Mouse (Mus musculus): ENCODE data around the gene Olfr70. TPM values are rescaled to one million over a fixed set of nuclear protein-coding genes. Genes with fewer than 3 reads are reported as not detected.

Gene Olfr70
- total and polyA plus RNA-seq, 3 experiments = not detected

DNA sequence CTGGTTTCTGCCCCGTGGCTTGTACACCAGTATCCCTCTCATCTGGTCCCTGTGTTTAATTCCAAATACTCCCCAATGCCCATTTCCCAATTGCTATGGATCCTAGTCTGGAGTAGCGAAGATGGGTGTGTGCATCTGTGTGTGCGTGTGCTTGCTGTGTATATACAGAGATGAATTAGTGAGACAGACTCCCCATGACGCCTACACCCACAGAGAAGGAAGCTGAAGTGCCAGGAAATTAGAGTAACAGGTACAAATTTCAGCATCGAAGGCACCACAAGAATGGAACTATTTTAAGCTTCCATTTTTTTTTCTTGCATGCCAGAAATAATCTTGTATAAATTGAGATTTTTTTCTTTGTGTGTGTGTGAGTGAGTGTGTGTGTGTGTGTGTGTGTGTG lies 9.6 kb downstream of the Olfr70 start:
- no peak overlapping the region for H3K9ac ChIP-seq (ENCODE audit: insufficient read depth, low read depth)
- H3K36me3 ChIP-seq (replicated peaks in 1 of 2; ENCODE audit: control insufficient read depth in 1 of 2, insufficient read depth in 1 of 2, low read length in 1 of 2) = no peaks in the 10 kb centered on the region
- TF ChIP-seq ZKSCAN1 (IDR thresholded peaks at IDR 0.05; ENCODE audit: borderline replicate concordance, low read depth, low read length) = no peak
- TF ChIP-seq MAFK (IDR thresholded peaks at IDR 0.05; ENCODE audit: insufficient replicate concordance, low read length) = no peak
- TF ChIP-seq MXI1 (IDR thresholded peaks at IDR 0.05; ENCODE audit: low read depth, low read length) = no peak
- no peak for TF ChIP-seq SMC3 (IDR thresholded peaks at IDR 0.05; ENCODE audit: low read depth, low read length)
- TF ChIP-seq ZNF384 (IDR thresholded peaks at IDR 0.05; ENCODE audit: low read depth, low read length) = no peak
- TF ChIP-seq JUND (conservative IDR thresholded peaks at IDR 0.05; ENCODE audit: low read depth, low read length) = no peak
- no peak for TF ChIP-seq PAX5 (IDR thresholded peaks at IDR 0.05; ENCODE audit: low read length)
- TF ChIP-seq ETS1 (conservative IDR thresholded peaks at IDR 0.05; ENCODE audit: low read depth, low read length) = no peak
- TF ChIP-seq CHD2 (IDR thresholded peaks at IDR 0.05; ENCODE audit: low read length) = no peak
- no peak for TF ChIP-seq MAX (IDR thresholded peaks at IDR 0.05; ENCODE audit: low read length)
- H3K27me3 ChIP-seq (replicated peaks) = peaks cover 87% of the 10 kb centered on the region
- H3K4me1 ChIP-seq (ENCODE audit: control insufficient read depth in 1 of 2, insufficient read depth in 2 of 2) = no peaks in the 10 kb centered on the region
- no peak overlapping the region for H3K4me3 ChIP-seq (replicated peaks in 1 of 3; ENCODE audit: low read depth in 2 of 3, low read length in 2 of 3, poor library complexity in 1 of 3)
- H3K4me2 ChIP-seq (ENCODE audit: insufficient read depth, low read depth, poor library complexity, severe bottlenecking) = no peak overlapping the region
- dilution Hi-C loops (cut with MboI; ENCODE audit: extremely low pct_ligation_motif_present, extremely low pct_unique_long_range_greater_than_20kb, low sequenced_read_pairs) (no loop called here), in situ Hi-C loops (cut with MboI; ENCODE audit: low pct_ligation_motif_present, low pct_unique_long_range_greater_than_20kb, low sequenced_read_pairs) (no loop called here)
- no peak for DNase-seq (ENCODE audit: extremely low read depth)
- no peak overlapping the region for H3K27ac ChIP-seq (ENCODE audit: insufficient read depth, low read depth)
- H3K79me2 ChIP-seq (replicated peaks; ENCODE audit: control insufficient read depth, extremely low read depth, insufficient read depth, poor library complexity, severe bottlenecking) = no peaks in the 10 kb centered on the region
- no peaks in the 10 kb centered on the region for H3K9me3 ChIP-seq (replicated peaks; ENCODE audit: low read length)

DNA sequence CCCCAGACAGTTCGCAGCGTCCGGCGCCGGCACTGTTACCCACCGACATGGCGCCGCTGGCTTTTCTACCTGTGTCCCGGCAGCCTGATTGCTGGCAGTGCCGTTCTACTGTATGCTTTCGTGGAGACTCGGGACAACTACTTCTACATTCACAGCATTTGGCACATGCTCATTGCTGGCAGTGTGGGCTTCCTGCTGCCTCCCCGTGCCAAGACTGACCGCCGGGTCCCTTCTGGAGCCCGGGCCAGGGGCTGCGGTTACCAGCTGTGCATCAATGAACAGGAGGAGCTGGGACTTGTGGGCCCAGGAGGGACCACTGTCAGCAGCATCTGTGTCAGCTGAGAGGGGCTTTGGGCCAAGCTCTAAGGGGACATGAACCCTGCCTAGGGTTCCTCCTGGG lies 10.6 kb downstream of the Olfr70 start:
- no peaks in the 10 kb centered on the region for H3K4me1 ChIP-seq (ENCODE audit: control insufficient read depth in 1 of 2, insufficient read depth in 2 of 2)
- no peaks in the 10 kb centered on the region for H3K36me3 ChIP-seq (replicated peaks in 1 of 2; ENCODE audit: control insufficient read depth in 1 of 2, insufficient read depth in 1 of 2, low read length in 1 of 2)
- H3K27ac ChIP-seq (ENCODE audit: insufficient read depth, low read depth) = no peak overlapping the region
- no peaks in the 10 kb centered on the region for H3K9me3 ChIP-seq (replicated peaks; ENCODE audit: low read length)
- H3K27me3 ChIP-seq (replicated peaks) = peaks cover 89% of the 10 kb centered on the region
- DNase-seq (ENCODE audit: extremely low read depth) = no peak
- no peak overlapping the region for H3K4me2 ChIP-seq (ENCODE audit: insufficient read depth, low read depth, poor library complexity, severe bottlenecking)
- H3K79me2 ChIP-seq (replicated peaks; ENCODE audit: control insufficient read depth, extremely low read depth, insufficient read depth, poor library complexity, severe bottlenecking) = no peaks in the 10 kb centered on the region
- dilution Hi-C loops (cut with MboI; ENCODE audit: extremely low pct_ligation_motif_present, extremely low pct_unique_long_range_greater_than_20kb, low sequenced_read_pairs) = no loop called here
- H3K9ac ChIP-seq (ENCODE audit: insufficient read depth, low read depth) = no peak overlapping the region
- H3K4me3 ChIP-seq (replicated peaks in 1 of 3; ENCODE audit: low read depth in 2 of 3, low read length in 2 of 3, poor library complexity in 1 of 3) = no peak overlapping the region
- TF ChIP-seq IRF4 (IDR thresholded peaks at IDR 0.05; ENCODE audit: low read depth, low read length) (no peak), POLR2A (IDR thresholded peaks at IDR 0.05; ENCODE audit: low read depth, low read length) (no peak), PAX5 (IDR thresholded peaks at IDR 0.05; ENCODE audit: low read length) (no peak), JUN (IDR thresholded peaks at IDR 0.05; ENCODE audit: insufficient read depth, low read depth, low read length) (no peak), ZC3H11A (IDR thresholded peaks at IDR 0.05; ENCODE audit: low read depth, low read length) (no peak), EP300 (IDR thresholded peaks at IDR 0.05; ENCODE audit: low read length) (no peak), NELFE (IDR thresholded peaks at IDR 0.05; ENCODE audit: low read depth, low read length) (no peak), ZKSCAN1 (IDR thresholded peaks at IDR 0.05; ENCODE audit: borderline replicate concordance, low read depth, low read length) (no peak), BHLHE40 (IDR thresholded peaks at IDR 0.05; ENCODE audit: low read depth, low read length) (no peak), POLR2AphosphoS2 (IDR thresholded peaks at IDR 0.05; ENCODE audit: low read depth, low read length) (no peak), E2F4 (IDR thresholded peaks at IDR 0.05; ENCODE audit: insufficient replicate concordance, low read depth, low read length) (no peak), TCF12 (IDR thresholded peaks at IDR 0.05; ENCODE audit: low read depth, low read length) (no peak), USF2 (conservative IDR thresholded peaks at IDR 0.05; ENCODE audit: low read depth, low read length) (no peak), MXI1 (IDR thresholded peaks at IDR 0.05; ENCODE audit: low read depth, low read length) (no peak), SIN3A (IDR thresholded peaks at IDR 0.05; ENCODE audit: low read length) (no peak), SMC3 (IDR thresholded peaks at IDR 0.05; ENCODE audit: low read depth, low read length) (no peak), JUND (conservative IDR thresholded peaks at IDR 0.05; ENCODE audit: low read depth, low read length) (no peak), HCFC1 (IDR thresholded peaks at IDR 0.05; ENCODE audit: low read depth, low read length) (no peak), USF1 (IDR thresholded peaks at IDR 0.05; ENCODE audit: low read depth, low read length) (no peak), MEF2A (IDR thresholded peaks at IDR 0.05; ENCODE audit: borderline replicate concordance, low read depth, low read length) (no peak)
- in situ Hi-C loops (cut with MboI; ENCODE audit: low pct_ligation_motif_present, low pct_unique_long_range_greater_than_20kb, low sequenced_read_pairs) = no loop called here

All from CH12.LX (cell line).